11 mouse cellular contexts compared by ENCODE assay signal in genomic region chr11:77836751-77837150, GRCm38 (mm10). TPM values are rescaled to one million over a fixed set of nuclear protein-coding genes. Genes with fewer than 3 reads are reported as not detected.
DNase-seq lines count a peak whose midpoint lies in the region; ATAC-seq and TF ChIP-seq lines count a peak whose summit lies in the region.
"Had no signal": no experiment of that assay in that cellular context is flagged by ENCODE, and none has a peak within 500 bp of the region (broad histone marks: within the 10 kb centered on the region; RNA-seq: fewer than 3 reads in every experiment).

No protein-coding gene starts in this region.

- TF ChIP-seq CTCF in C2C12 (IDR thresholded peaks at IDR 0.05; ENCODE audit: control insufficient read depth, insufficient read depth, insufficient read length) = no peak

- no peaks in the 10 kb centered on the region for H3K9me3 ChIP-seq in heart, embryonic 13.5 days

- H3ac ChIP-seq in C2C12 (ENCODE audit: control insufficient read depth, insufficient read length, low read depth) = no peak overlapping the region

- ATAC-seq in heart, embryonic 13.5 days (ENCODE audit: extremely low read depth, insufficient number of reproducible peaks, low FRiP score, low TSS enrichment) = no peak
- ATAC-seq in cerebellum, adult (ENCODE audit: insufficient number of reproducible peaks, low FRiP score, low TSS enrichment) = no peak

- no peak overlapping the region for H3K4me3 ChIP-seq in heart, embryonic 13.5 days
- H3K4me3 ChIP-seq in C2C12 (ENCODE audit: insufficient read depth, poor library complexity, severe bottlenecking) = no peak overlapping the region

- H3K27me3 ChIP-seq in heart, embryonic 13.5 days (replicated peaks) = no peaks in the 10 kb centered on the region
- no peaks in the 10 kb centered on the region for H3K27me3 ChIP-seq in C2C12 (ENCODE audit: control insufficient read depth, insufficient read depth, insufficient read length)

- 36% methylated on average over 4 of the region's 4 CpGs for WGBS in heart, embryonic 13.5 days

- H3K4me1 ChIP-seq in heart, embryonic 13.5 days = peaks cover 19% of the 10 kb centered on the region

- H3K79me3 ChIP-seq in C2C12 (ENCODE audit: low read depth) = no peaks in the 10 kb centered on the region

- peak overlapping the region; percentile 89 for H3K27ac ChIP-seq in heart, embryonic 13.5 days (replicated peaks)

- intact Hi-C loops in heart, postnatal 36 days (cut with DNase I) = loop anchor here (5.0 kb wide), 1 partner anchor 41 kb away; no protein-coding TSS in a partner anchor

- H3K79me2 ChIP-seq in C2C12 (ENCODE audit: control insufficient read depth, insufficient read depth) = no peaks in the 10 kb centered on the region

- H3K9ac ChIP-seq in heart, embryonic 13.5 days = peak overlapping the region; percentile 63

- no peak overlapping the region for H3K4me2 ChIP-seq in heart, embryonic 13.5 days

- peaks cover 100% of the 10 kb centered on the region for H3K36me3 ChIP-seq in heart, embryonic 13.5 days
- peaks cover 70% of the 10 kb centered on the region for H3K36me3 ChIP-seq in C2C12 (ENCODE audit: control insufficient read depth, insufficient read depth)

- no peak for DNase-seq in heart, postnatal 36 days
- peak; percentile 57 for DNase-seq in fat pad, adult 2 months (ENCODE audit: extremely low read depth, low read depth, low spot score)
- DNase-seq in kidney, postnatal 10 days = peak; percentile 53
- no peak for DNase-seq in cerebellum, adult 9-11 months
- no peak for DNase-seq in T-cell, adult 2 months (ENCODE audit: low spot score)
- DNase-seq: lung, postnatal 36 days had no signal

TF ChIP-seq in C2C12, 6 proteins besides CTCF, POLR2A, EP300 and RAD21:
- TF ChIP-seq CEBPB (IDR thresholded peaks at IDR 0.05; ENCODE audit: low read depth) (no peak), USF1 (IDR thresholded peaks at IDR 0.05; ENCODE audit: low read depth) (no peak), MYOD1 (IDR thresholded peaks at IDR 0.05; ENCODE audit: control insufficient read depth, insufficient read length, low read depth) (peak; percentile 26)

RNA-seq across cellular contexts. Expression of gene Gm10277, which starts 49.2 kb away (rescaled TPM):
- 1.1 and 1.3 TPM in 2 replicates for polyA plus RNA-seq in heart, embryonic 13.5 days (2015; fragmentation: Nextera tagmentation; extraction: Ambion mirVana)
- total RNA-seq in heart, postnatal 36 days (2021) = not detected
- 0.33 TPM for polyA plus RNA-seq in C2C12 (2012; fragmentation: generic; extraction: Trizol)
- total RNA-seq: granulocyte monocyte progenitor cell, adult 5-6 weeks had no signal
- polyA plus RNA-seq: testis, adult 2 months had no signal

RNA-seq across cellular contexts. Expression of gene Pipox, which starts 57.1 kb away (rescaled TPM):
- 4.6 and 4.9 TPM in 2 replicates for polyA plus RNA-seq in heart, embryonic 13.5 days (2015; fragmentation: Nextera tagmentation; extraction: Ambion mirVana)
- under 1 TPM; 0.53 to 0.89 TPM for total RNA-seq in heart, postnatal 36 days (2021)
- polyA plus RNA-seq in C2C12 (2012; fragmentation: generic; extraction: Trizol) = not detected

Comparison
In these comparisons a context has a peak if more than half of its experiments do, and no peak if none do; other contexts are left out.
1. DNase-seq: peak in fat pad, adult 2 months (single experiment) and kidney, postnatal 10 days (single experiment); none in heart, postnatal 36 days (0 of 2), cerebellum, adult 9-11 months (single experiment) and T-cell, adult 2 months (single experiment).